Mouse (Mus musculus) erythroid progenitor cell, adult 5-6 weeks (primary cell): Measurements from ENCODE around the gene Hsd3b1. TPM values are rescaled to one million over a fixed set of nuclear protein-coding genes. Genes with fewer than 3 reads are reported as not detected.
"Not testable (repeated sequence)": the region's sequence is repeated elsewhere in the genome, so short reads cannot be mapped to it uniquely, and the experiment has no call there.

Experiments
- ATAC-seq: replicated peaks from 2 replicates; pipeline ENCODE4 v1.8.0; 2016; ENCODE audit warnings: moderate number of reproducible peaks, mild to moderate bottlenecking, moderate TSS enrichment, inconsistent platforms; ENCODE audit not compliant: poor library complexity, low FRiP score, severe bottlenecking
- total RNA-seq, 2 experiments: library from RNA; stranded (forward) in 1 of 2; stranded (reverse) in 1 of 2; fragments of 150-400 nt in 1 of 2; fragments of 186-747, 209-891 nt in 1 of 2; gene quantifications; 2 replicates each; pipeline versions ENCODE4 v1.2.3 to v1.2.4; 2015 to 2017; ENCODE audit warnings: low replicate concordance in 2 of 2

The Hsd3b1 gene
- total RNA-seq (2015; ENCODE audit: low replicate concordance) (not detected in 2 replicates), total RNA-seq (2017; ENCODE audit: low replicate concordance) (not detected in 2 replicates)

GRCm38 (mm10) chr3:98859576-98859975, at the start of gene Hsd3b1:
TSS of gene Hsd3b1 (minus strand) at chr3:98859794.
- ATAC-seq, result no peak

GRCm38 (mm10) chr3:98897606-98898005, 38.0 kb upstream of the Hsd3b1 start:
- ATAC-seq, result no peak

GRCm38 (mm10) chr3:98895071-98895601, 35.5 kb upstream of the Hsd3b1 start:
- no peak for ATAC-seq

- ATAC-seq, result no peak
Measured at GRCm38 (mm10) chr3:98893057-98893772, 33.6 kb upstream of the Hsd3b1 start, which contains the start of gene Hao2. TSS of gene Hao2 (minus strand) at chr3:98893239.

GRCm38 (mm10) chr3:98890430-98890829, 30.8 kb upstream of the Hsd3b1 start:
- no peak for ATAC-seq

GRCm38 (mm10) chr3:98888206-98888605, 28.6 kb upstream of the Hsd3b1 start:
- no peak for ATAC-seq

GRCm38 (mm10) chr3:98880831-98881230, 21.2 kb upstream of the Hsd3b1 start:
- no peak for ATAC-seq

- ATAC-seq, result no peak
Measured at GRCm38 (mm10) chr3:98880216-98880615, 20.6 kb upstream of the Hsd3b1 start.

- ATAC-seq, result no peak
Measured at GRCm38 (mm10) chr3:98868219-98868618, 8.6 kb upstream of the Hsd3b1 start.

- no peak for ATAC-seq
Measured at GRCm38 (mm10) chr3:98862800-98863199, 3.2 kb upstream of the Hsd3b1 start.

GRCm38 (mm10) chr3:98858051-98858450, 1.5 kb downstream of the Hsd3b1 start:
- no peak for ATAC-seq

GRCm38 (mm10) chr3:98856892-98857291, 2.7 kb downstream of the Hsd3b1 start:
- no peak for ATAC-seq

GRCm38 (mm10) chr3:98855160-98855559, 4.4 kb downstream of the Hsd3b1 start:
- no peak for ATAC-seq

- no peak for ATAC-seq
Measured at GRCm38 (mm10) chr3:98853685-98854084, 5.9 kb downstream of the Hsd3b1 start.

- ATAC-seq, result no peak
Measured at GRCm38 (mm10) chr3:98853051-98853450, 6.5 kb downstream of the Hsd3b1 start.

- ATAC-seq, result no peak
Measured at GRCm38 (mm10) chr3:98852631-98853030, 7.0 kb downstream of the Hsd3b1 start.

- no peak for ATAC-seq
Measured at GRCm38 (mm10) chr3:98851853-98852252, 7.7 kb downstream of the Hsd3b1 start.

GRCm38 (mm10) chr3:98850262-98850661, 9.3 kb downstream of the Hsd3b1 start:
- ATAC-seq, result no peak

GRCm38 (mm10) chr3:98848898-98849297, 10.7 kb downstream of the Hsd3b1 start:
- no peak for ATAC-seq

GRCm38 (mm10) chr3:98814101-98814670, 45.4 kb downstream of the Hsd3b1 start, which contains the start of gene Hsd3b6:
TSS of gene Hsd3b6 (minus strand) at chr3:98814443.
- no peak for ATAC-seq

GRCm38 (mm10) chr3:98812653-98813052, 46.9 kb downstream of the Hsd3b1 start:
- ATAC-seq, result not testable (repeated sequence)
